Mouse (Mus musculus) ovary, postnatal 14 days (tissue): ENCODE data around the gene Gss.

Experiments
- DNase-seq: peaks from one replicate; pipeline ENCODE4 v3.0.0; 2022; ENCODE audit warnings: low spot score

The Gss gene

GRCm38 (mm10) chr2:155514666-155515065 is 77.9 kb downstream of the Gss start:
- peak; percentile 38 for DNase-seq

- DNase-seq = no peak
Measured at GRCm38 (mm10) chr2:155513543-155513942, 79.1 kb downstream of the Gss start.
